Mouse (Mus musculus): Measurements from ENCODE around the gene Fignl1.
A peak's percentile ranks its signal among the peaks of the same experiment; 100 is the strongest.

The Fignl1 gene

GRCm38 (mm10) chr11:11809404-11810175 lies 828 bp upstream of the Fignl1 start:
- DNase-seq (ENCODE audit: low spot score in 2 of 2), result no peak

- DNase-seq (ENCODE audit: low spot score in 2 of 2), result no peak
Measured at GRCm38 (mm10) chr11:11808035-11808819, 535 bp downstream of the Fignl1 start.

GRCm38 (mm10) chr11:11805951-11806350 lies 2.8 kb downstream of the Fignl1 start:
- DNase-seq (ENCODE audit: low spot score in 2 of 2), result no peak

DNA sequence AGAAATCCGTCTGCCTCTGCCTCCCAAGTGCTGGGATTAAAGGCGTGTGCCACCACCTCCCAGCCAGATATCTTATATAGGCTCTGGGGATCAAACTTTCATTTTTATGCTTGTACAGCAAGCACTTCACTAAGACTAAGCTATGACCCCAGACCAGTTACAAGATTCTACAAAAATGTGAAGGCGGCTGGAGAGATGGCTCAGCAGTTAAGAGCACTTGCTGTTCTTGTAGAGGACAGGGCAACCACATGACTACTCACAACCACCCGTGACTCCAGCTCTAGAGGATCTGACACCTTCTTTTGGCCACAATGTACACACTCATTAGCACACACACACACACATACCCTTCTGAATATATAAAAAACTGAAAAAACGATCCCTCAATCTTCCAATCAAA lies 4.3 kb downstream of the Fignl1 start:
- no peak for DNase-seq (ENCODE audit: low spot score in 2 of 2)

DNA sequence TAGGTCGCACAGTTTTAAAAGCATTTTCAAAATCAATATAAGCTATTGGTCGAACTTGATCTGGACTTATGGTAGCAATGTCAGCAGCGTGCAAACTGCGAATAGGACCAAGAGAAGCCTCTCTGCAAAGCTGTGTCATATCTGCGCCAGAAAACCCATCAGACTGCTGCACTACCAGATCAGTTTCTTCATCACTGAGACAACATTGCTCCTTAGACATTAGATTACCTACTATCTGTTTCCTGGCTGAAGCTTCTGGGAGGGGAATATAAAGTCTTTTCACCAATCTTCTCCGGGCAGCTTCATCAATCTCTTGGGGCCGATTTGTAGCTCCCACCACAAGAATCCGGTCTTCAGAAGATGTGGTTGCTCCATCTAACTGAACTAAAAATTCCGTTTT lies 7.7 kb downstream of the Fignl1 start:
- no peak for DNase-seq (ENCODE audit: low spot score in 2 of 2)

- no peak for DNase-seq (ENCODE audit: low spot score in 2 of 2)
Measured at GRCm38 (mm10) chr11:11800304-11800703, 8.5 kb downstream of the Fignl1 start.

DNA sequence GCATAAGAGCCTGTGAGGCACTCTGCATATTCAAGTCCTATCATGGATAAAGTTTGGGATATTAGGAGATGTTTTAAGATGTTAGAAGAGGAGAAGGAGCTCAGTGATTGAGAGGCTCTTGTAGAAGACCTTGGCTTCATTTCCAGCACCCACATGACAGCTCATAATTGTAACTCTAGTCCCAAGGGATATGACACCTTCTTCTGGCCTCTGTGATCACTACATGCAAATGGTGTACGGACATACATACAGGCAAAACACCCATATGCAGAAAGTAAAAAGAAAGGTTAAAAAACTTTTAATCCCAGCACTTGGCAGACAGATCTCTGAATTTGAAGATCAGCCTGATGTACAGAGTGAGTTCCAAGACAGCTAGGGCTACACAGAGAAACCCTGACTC lies 10.1 kb downstream of the Fignl1 start:
- no peak for DNase-seq (ENCODE audit: low spot score in 2 of 2)

DNA sequence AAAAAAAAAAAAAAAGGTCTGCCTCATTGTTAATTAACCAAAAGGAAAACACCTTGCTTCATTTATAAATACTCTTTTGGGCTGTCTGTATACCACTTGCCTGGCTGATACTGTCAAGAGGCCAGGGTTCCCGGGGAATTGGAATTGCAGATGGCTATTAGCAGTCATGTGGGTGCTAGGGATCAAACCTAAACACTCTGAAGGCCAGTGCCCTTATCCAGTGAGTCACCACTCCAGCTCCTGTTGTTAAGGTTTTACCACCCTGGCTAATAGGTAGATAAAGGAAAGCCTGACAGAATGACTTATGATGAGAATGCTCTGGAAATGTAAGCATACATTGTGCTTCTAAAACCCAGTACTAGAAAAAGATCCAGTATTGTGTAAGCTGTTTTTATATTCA lies 14.1 kb downstream of the Fignl1 start:
- no peak for DNase-seq (ENCODE audit: low spot score in 2 of 2)

DNA sequence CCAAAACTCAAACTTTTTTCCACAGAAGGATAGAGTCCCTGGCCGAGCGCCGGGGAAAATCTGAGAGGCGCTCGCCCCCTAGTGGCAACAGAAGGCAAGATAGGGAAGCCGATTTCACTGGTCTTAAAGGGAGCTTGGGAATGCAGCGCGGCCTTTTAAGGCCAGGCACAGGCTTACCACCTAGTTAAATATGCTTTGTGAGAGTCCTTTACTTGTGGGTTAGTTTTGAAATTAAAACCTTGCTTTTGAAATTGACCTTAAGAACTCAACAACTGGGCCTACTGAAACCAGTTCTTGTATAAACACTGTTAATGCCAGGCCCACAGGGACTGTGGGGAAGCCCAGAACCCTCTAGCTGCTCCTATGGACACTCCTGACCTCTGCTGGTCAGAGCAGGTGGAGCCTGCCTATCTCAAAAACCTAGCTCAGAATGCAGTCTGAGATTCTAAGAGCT lies 20.2 kb downstream of the Fignl1 start:
- DNase-seq (ENCODE audit: low spot score in 2 of 2), result peak; percentile 74 to 81

GRCm38 (mm10) chr11:11785457-11785856 lies 23.3 kb downstream of the Fignl1 start:
- no peak for DNase-seq (ENCODE audit: low spot score in 2 of 2)

DNA sequence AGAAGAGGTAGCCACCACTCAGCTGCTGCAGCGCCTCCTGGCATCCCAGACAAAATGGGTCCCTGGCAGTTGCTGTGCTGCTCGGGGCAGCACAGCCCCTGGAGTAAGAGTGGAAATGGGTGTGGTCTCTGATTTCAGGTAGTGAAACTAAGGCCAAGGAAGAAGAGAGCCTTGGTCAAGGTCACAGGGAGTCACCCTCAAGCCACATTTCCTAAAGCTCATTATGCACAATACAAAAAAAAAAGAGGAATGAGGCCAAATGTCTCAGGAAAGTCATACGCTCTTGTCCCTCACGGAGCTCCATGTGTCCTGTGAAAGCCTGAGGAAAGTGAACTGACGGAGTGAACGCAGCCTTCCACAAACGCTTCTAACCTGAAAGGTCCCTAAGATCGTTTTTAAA lies 27.0 kb downstream of the Fignl1 start:
- DNase-seq (ENCODE audit: low spot score in 2 of 2), result no peak

DNA sequence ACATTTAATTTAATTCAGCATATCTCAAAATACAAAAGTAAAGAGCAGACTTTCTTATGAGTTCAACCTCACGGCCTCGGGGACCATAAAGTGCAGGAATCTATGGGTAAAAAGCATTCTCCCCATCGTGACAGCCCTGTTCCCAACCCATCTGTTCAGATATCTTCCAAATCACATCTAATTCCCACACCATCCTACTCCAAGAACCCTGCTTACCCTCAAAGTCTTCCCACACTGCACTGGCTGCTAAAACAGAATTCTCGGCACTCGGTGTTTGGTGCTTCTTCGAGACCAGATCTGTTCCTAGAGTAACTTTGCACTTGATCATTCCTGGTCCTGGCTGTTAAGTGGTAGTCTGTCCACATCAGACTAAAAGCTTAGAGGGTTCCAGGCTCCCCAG lies 30.4 kb downstream of the Fignl1 start:
- no peak for DNase-seq (ENCODE audit: low spot score in 2 of 2)

- peak in 1 of 2 experiments; percentile 18 for DNase-seq (ENCODE audit: low spot score in 2 of 2)
Measured at GRCm38 (mm10) chr11:11777796-11778195, 31.0 kb downstream of the Fignl1 start.

DNA sequence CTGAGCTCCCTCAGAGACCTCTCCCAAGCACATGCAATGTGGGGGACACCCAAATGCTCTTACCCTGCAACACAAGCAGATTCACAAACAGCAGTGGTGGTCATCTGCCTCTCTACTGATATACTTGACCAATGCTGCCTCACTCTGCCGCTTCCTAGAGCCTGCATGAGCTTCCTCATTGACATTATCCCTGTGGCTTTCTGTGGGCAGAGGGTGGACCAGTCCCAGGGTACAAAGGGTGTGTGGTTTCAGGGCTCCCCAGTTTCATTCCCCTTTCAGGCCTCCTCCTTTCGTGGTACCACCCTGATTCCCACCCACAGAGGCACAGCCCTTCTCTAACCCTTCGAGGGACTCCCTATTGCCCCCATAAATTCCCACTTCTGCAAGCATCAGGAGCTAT lies 31.5 kb downstream of the Fignl1 start:
- no peak for DNase-seq (ENCODE audit: low spot score in 2 of 2)

DNA sequence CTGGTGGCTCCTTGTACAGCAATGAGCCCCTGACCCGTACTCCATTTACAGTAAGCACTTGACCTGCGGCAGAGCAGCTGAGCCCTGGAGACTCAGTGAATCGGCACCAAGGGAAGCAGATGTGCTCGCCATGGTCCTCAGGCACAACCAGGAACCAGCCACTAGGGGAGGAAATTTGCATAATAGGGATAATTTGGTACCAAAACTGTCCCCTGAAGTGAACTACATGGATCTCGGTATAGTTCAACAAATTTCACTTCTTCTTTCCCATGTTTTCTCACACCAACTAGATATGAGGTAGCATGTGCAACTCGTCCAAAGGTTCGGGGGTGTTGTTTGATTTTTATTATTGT lies 32.0 kb downstream of the Fignl1 start:
- peak in 1 of 2 experiments; percentile 49 for DNase-seq (ENCODE audit: low spot score in 2 of 2)

- no peak for DNase-seq (ENCODE audit: low spot score in 2 of 2)
Measured at GRCm38 (mm10) chr11:11776071-11776821, 32.5 kb downstream of the Fignl1 start.

DNA sequence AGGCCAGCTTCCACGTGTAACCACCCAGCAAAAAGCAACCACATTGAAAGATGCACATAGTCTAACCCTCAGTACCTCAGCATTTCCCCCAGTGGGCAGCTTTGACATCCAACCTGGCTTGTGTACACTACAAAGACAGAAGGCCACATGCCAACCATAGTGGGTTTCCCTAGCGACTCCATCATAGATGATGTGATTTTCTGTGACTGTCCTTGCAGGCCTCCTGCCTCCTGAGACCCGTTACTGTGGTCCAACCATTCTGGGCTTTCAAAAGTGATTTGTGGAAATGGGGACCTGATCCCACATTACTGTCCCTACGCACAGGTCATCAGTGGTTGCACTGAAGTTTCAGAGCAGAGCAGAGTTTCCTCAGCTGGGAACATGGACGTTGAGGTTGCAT lies 33.9 kb downstream of the Fignl1 start:
- DNase-seq (ENCODE audit: low spot score in 2 of 2), result no peak

GRCm38 (mm10) chr11:11774384-11774783 lies 34.4 kb downstream of the Fignl1 start:
- DNase-seq (ENCODE audit: low spot score in 2 of 2), result no peak

DNA sequence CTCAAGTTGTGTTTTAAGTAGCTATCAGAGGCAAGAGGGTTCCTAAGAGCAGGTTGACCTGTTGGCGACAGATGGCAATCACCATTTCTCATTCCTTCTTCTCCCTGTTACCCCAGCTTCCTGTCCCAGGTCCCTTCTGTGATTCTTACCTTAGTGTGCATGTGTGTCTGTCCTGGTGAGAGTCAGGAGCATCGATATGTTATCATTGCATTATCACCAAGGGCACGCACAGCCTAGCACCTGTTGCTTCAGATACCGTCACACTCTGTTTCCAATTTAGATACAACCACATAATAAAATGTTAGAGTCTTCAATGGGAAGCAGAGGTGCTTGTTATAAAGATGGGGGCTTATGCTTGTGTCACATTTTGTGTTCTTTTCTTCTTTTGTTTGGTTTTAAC lies 36.6 kb downstream of the Fignl1 start:
- no peak for DNase-seq (ENCODE audit: low spot score in 2 of 2)

DNA sequence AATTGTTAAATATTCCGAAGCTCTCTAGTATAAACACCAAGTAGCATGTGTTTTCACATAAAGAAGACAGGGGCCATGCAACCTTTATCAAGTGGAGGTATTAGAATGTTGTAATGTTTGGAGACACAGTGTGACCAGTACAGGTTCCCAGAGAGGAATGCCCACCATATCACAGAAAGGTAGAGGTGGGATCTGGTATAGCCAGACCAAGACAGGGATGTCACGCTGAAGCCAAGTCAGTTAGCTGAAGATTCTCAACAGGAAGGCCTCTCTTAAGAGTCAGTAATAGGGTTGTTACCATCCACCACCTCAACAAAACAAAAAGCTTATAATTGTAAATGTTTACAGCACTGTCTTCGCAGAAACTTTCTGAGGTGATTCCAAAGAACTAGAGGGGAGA lies 38.1 kb downstream of the Fignl1 start:
- DNase-seq (ENCODE audit: low spot score in 2 of 2), result no peak

GRCm38 (mm10) chr11:11769281-11769680 lies 39.5 kb downstream of the Fignl1 start:
- DNase-seq (ENCODE audit: low spot score in 2 of 2), result no peak

DNA sequence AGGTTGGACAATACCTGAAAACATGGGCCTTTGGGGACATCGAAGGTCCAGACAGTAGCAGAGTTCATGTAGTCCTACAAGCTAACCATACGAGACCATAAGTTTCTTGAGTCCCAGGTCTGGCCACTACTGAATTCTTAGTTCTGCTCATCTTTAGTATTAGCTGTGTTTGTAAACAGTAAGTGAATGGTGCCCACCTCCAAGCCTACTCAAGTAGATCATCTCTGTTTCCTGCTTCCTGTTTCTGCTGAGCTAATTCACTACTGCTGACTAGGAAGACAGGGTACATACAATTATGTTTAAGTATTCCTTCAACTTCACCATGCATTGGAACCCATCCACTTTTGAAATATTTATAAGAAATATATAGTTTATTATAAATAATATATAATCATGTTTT lies 40.7 kb downstream of the Fignl1 start:
- DNase-seq (ENCODE audit: low spot score in 2 of 2), result no peak

- no peak for DNase-seq (ENCODE audit: low spot score in 2 of 2)
Measured at GRCm38 (mm10) chr11:11766736-11767135, 42.0 kb downstream of the Fignl1 start.

All from natural killer cell, adult 2 months (primary cell).